Mouse (Mus musculus) adrenal gland, adult (tissue): ENCODE measurements around the gene B3gnt2.

Source experiments
- DNase-seq, 2 experiments: peaks; one replicate each; pipeline ENCODE4 v3.0.0; 2022 to 2023; ENCODE audit warnings: low spot score in 1 of 2; ENCODE audit not compliant: inconsistent age in 2 of 2

B3gnt2 gene

GRCm38 (mm10) chr11:22821243-22821642 lies 39.5 kb downstream of the B3gnt2 start:
- peak in 1 of 2 experiments; percentile 50 for DNase-seq

- DNase-seq: no peak
Observed at GRCm38 (mm10) chr11:22818371-22818770, 42.4 kb downstream of the B3gnt2 start.

- DNase-seq: no peak
Observed at GRCm38 (mm10) chr11:22815877-22816276, 44.9 kb downstream of the B3gnt2 start.

- DNase-seq: no peak
Observed at GRCm38 (mm10) chr11:22815143-22815542, 45.6 kb downstream of the B3gnt2 start.

- DNase-seq: peak in 1 of 2 experiments; percentile 51
Observed at GRCm38 (mm10) chr11:22813921-22814704, 46.6 kb downstream of the B3gnt2 start.

GRCm38 (mm10) chr11:22813427-22813826 lies 47.3 kb downstream of the B3gnt2 start:
- peak in 1 of 2 experiments; percentile 46 for DNase-seq

GRCm38 (mm10) chr11:22811413-22811812 lies 49.3 kb downstream of the B3gnt2 start:
- no peak for DNase-seq

GRCm38 (mm10) chr11:22809465-22810096 lies 51.2 kb downstream of the B3gnt2 start:
- no peak for DNase-seq

GRCm38 (mm10) chr11:22808040-22808439 lies 52.7 kb downstream of the B3gnt2 start:
- no peak for DNase-seq

GRCm38 (mm10) chr11:22805171-22805570 lies 55.6 kb downstream of the B3gnt2 start:
- no peak for DNase-seq

GRCm38 (mm10) chr11:22799987-22800424 lies 60.8 kb downstream of the B3gnt2 start:
- DNase-seq: no peak

- DNase-seq: no peak
Observed at GRCm38 (mm10) chr11:22798916-22799315, 61.8 kb downstream of the B3gnt2 start.

GRCm38 (mm10) chr11:22794734-22795133 lies 66.0 kb downstream of the B3gnt2 start:
- DNase-seq: no peak

GRCm38 (mm10) chr11:22793881-22794203 lies 66.9 kb downstream of the B3gnt2 start:
- no peak for DNase-seq

GRCm38 (mm10) chr11:22793176-22793880 lies 67.4 kb downstream of the B3gnt2 start:
- no peak for DNase-seq

- peak in 1 of 2 experiments; percentile 57 for DNase-seq
Observed at GRCm38 (mm10) chr11:22792149-22792548, 68.6 kb downstream of the B3gnt2 start.

- no peak for DNase-seq
Observed at GRCm38 (mm10) chr11:22791726-22792125, 69.0 kb downstream of the B3gnt2 start.

GRCm38 (mm10) chr11:22787833-22788232 lies 72.9 kb downstream of the B3gnt2 start:
- no peak for DNase-seq

- DNase-seq: peak; percentile 60 to 89
Observed at GRCm38 (mm10) chr11:22784477-22784876, 76.3 kb downstream of the B3gnt2 start.

- no peak for DNase-seq
Observed at GRCm38 (mm10) chr11:22782705-22783124, 78.0 kb downstream of the B3gnt2 start.

GRCm38 (mm10) chr11:22781190-22781589 lies 79.6 kb downstream of the B3gnt2 start:
- no peak for DNase-seq

- DNase-seq: peak in 1 of 2 experiments; percentile 65
Observed at GRCm38 (mm10) chr11:22780761-22781160, 80.0 kb downstream of the B3gnt2 start.
